Mouse (Mus musculus): ENCODE data around the gene Trip12.

DNA sequence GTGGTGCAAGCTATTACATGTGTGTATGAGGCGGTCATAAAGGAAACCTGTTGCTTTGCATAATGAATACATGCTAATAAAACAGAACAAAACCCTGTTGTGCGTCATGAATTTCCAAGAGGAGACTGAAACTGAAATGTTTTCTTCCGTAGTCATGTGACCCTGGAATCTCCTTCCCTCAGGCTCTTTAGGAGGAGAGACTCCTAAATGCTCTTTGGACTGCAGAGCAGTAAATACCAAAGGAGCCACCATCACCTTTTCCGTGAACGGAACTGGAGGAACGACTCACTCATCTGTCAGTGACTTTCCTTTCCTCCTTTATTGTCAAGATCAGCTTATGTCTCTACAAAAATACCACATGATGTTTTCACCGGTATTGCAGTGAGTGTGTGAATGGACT is 7.4 kb upstream of the Trip12 start:
- no peak for TF ChIP-seq EP300 (IDR thresholded peaks at IDR 0.05; ENCODE audit: insufficient read depth, low read depth, low read length)
- no peak for TF ChIP-seq CTCF (IDR thresholded peaks at IDR 0.05)
- TF ChIP-seq POLR2A (IDR thresholded peaks at IDR 0.05; ENCODE audit: insufficient read depth, low read depth, low read length): no peak

Data from heart, adult 2 months (tissue).